Mouse (Mus musculus) embryo, embryonic 9.5 days (tissue): ENCODE data around the gene Samd8.
A peak's percentile ranks its signal among the peaks of the same experiment; 100 is the strongest.

Source experiments
- DNase-seq: peaks from one replicate; pipeline ENCODE4 v3.0.0-alpha.2; 2017; ENCODE audit errors: extremely low spot score

Samd8 gene

GRCm38 (mm10) chr14:21745149-21745548 is 5.2 kb upstream of the Samd8 start:
- DNase-seq: no peak

- no peak for DNase-seq
Observed at GRCm38 (mm10) chr14:21746251-21746650, 4.1 kb upstream of the Samd8 start.

GRCm38 (mm10) chr14:21746846-21747245 is 3.5 kb upstream of the Samd8 start:
- DNase-seq: no peak

- DNase-seq: no peak
Observed at GRCm38 (mm10) chr14:21747436-21748141, 2.7 kb upstream of the Samd8 start.

GRCm38 (mm10) chr14:21748142-21748870 is 2.0 kb upstream of the Samd8 start:
- peak; percentile 37 for DNase-seq

- DNase-seq: peak; percentile 68
Observed at GRCm38 (mm10) chr14:21750881-21751542, 681 bp downstream of the Samd8 start, which contains the start of gene Dusp13. Gene Dusp13, minus strand, starts transcription at chr14:21751181.

GRCm38 (mm10) chr14:21752411-21752810 is 2.1 kb downstream of the Samd8 start:
- DNase-seq: no peak

GRCm38 (mm10) chr14:21753367-21753766 is 3.0 kb downstream of the Samd8 start:
- no peak for DNase-seq

- DNase-seq: no peak
Observed at GRCm38 (mm10) chr14:21761560-21761959, 11.2 kb downstream of the Samd8 start.

- no peak for DNase-seq
Observed at GRCm38 (mm10) chr14:21763736-21764135, 13.4 kb downstream of the Samd8 start.

DNA sequence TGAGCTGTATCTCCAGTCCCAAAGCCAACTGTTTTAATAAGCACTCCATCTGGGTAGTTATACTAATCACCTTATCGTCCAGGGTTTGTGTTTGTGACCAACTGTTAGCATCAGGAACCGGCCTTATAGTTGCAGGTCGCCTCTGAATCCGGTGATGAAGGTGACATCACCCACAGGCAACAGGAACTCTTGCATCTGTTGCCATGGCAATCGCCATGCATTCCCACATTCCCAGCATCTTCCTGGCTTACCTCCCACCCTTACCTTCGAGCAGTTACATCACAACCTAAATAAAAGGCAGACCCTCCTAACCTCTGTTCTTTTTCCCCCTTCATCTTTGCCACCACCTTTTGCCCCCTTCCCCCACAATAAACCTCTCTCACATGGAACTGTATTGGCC is 14.3 kb downstream of the Samd8 start:
- no peak for DNase-seq

DNA sequence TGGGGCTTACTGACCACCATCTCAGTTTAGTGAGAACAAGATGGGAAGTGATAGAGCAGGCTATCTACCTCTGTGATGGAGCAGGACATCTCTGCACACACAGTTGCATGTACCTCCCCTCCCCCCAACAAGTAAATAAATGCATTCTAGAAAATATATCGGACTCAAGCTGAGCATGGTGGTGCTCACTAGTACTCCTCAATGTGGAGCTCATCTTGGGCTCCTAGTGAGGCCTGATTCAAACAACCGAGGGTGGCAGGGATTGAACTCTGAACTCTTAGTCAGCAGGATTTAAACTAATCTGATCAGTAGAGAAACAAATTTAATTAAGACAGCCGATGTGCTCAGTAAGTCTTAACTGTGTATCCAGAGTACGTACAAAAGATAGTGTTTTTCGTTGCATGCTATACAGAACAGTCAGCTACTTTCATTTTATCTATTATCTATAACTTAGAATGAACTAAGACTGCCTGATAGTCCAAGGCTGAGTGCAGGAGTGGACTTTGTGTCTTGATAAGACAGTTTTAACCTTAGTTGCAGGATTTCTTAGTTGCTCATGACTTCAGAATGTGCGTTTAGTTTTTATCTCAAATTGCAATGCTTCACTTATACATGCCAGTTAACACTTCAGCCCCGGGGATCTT is 15.5 kb downstream of the Samd8 start:
- DNase-seq: no peak

GRCm38 (mm10) chr14:21766398-21766958 is 16.1 kb downstream of the Samd8 start:
- DNase-seq: no peak

GRCm38 (mm10) chr14:21772506-21773281 is 22.4 kb downstream of the Samd8 start:
- no peak for DNase-seq

- no peak for DNase-seq
Observed at GRCm38 (mm10) chr14:21773946-21774345, 23.6 kb downstream of the Samd8 start.

DNA sequence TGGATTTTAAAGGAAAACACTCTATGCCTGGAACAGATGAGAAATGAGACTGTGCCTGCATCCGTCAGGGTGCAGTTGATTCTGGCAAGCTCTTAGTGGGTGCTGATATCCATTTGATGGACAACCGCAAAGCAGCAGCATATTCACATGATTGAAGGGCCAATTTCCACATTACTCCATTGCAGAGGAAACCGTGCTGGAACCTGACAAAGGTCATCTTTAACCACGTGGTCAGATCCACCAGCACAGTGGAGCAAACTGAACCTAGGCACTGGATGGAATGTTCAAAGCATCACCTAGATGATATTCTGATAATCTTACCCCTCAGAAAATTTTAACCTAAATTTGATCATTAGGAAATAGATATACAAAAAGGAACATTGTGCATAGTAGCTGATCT is 25.9 kb downstream of the Samd8 start:
- DNase-seq: no peak

DNA sequence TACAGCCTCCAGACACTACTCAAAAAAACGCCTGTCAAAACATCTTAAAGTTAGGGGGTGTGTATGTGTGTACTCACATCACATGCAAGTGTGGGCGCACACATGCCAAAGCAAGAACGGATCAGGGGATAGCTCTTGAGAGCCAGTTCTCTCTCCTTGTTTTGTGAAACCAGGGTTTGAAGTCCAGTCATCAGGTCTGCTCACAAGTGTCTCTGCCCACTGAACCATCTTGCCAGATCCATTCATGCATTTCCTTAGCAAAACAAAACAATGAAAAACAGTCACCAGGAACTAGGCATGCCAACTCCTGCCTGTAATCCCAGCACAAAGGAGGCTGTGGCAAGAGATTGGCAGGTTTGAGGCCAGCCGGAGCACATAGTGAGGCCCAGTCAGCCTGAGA is 36.2 kb downstream of the Samd8 start:
- no peak for DNase-seq

GRCm38 (mm10) chr14:21787374-21787773 is 37.0 kb downstream of the Samd8 start:
- DNase-seq: no peak

- no peak for DNase-seq
Observed at GRCm38 (mm10) chr14:21788121-21788520, 37.8 kb downstream of the Samd8 start.

- no peak for DNase-seq
Observed at GRCm38 (mm10) chr14:21790585-21791251, 40.4 kb downstream of the Samd8 start.

DNA sequence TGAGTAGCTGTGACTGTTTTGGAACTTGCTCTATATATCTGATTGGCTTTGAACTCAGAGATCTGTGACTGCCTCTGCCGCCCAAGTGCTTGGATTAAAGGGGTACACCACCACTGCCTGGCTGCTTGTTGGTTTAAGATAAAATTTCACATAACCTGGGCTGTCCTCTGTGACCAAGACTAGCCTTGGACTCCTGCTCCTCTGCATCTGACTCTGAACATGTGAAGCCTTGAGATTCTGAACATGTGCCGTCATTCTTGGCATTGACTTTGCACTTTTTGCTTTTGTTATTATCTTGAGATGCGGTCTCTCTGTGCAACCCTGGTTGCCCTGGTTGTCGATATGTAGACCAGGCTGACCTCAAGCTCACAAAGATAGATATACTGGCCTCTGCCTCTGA is 41.4 kb downstream of the Samd8 start:
- DNase-seq: no peak
